Mouse (Mus musculus) neutrophil, adult 5-6 weeks (primary cell): ENCODE measurements at regions not wholly inside any gene's neighbourhood (a gene's known extent, or its start where the extent isn't known, plus 50 kb on each side); places are given as distances from the start of the nearest gene placed in this dataset.

Experiments used
- ATAC-seq: fragments of 151-379, 151-347 bp; 2 replicates; pipeline ENCODE4 v1.8.0; 2017; ENCODE audit warnings: mild to moderate bottlenecking, moderate TSS enrichment; ENCODE audit not compliant: insufficient number of reproducible peaks, poor library complexity, low FRiP score, severe bottlenecking; ENCODE audit errors: extremely low read depth

GRCm38 (mm10) chr13:3712497-3713160 lies 78.8 kb downstream of the Asb13 start:
- no peak for ATAC-seq

GRCm38 (mm10) chr13:3712088-3712487 lies 78.3 kb downstream of the Asb13 start:
- ATAC-seq, result no peak

GRCm38 (mm10) chr13:3709982-3710618 lies 76.3 kb downstream of the Asb13 start:
- ATAC-seq, result no peak

GRCm38 (mm10) chr13:3708896-3709631 lies 75.2 kb downstream of the Asb13 start:
- ATAC-seq, result no peak
